Mouse (Mus musculus): ENCODE measurements around the gene Tssc4. TPM values are rescaled to one million over a fixed set of nuclear protein-coding genes. Genes with fewer than 3 reads are reported as not detected.
A peak's percentile ranks its signal among the peaks of the same experiment; 100 is the strongest.

The Tssc4 gene
- polyA plus RNA-seq, 1 experiment from 2014 or later: 82.4 TPM

- Histone ChIP-seq H3K27me3 (no peaks in the 10 kb centered on the region), H3K9ac (no peak overlapping the region), H3K4me1 (replicated peaks) (no peaks in the 10 kb centered on the region), H3K27ac (replicated peaks) (no peak overlapping the region), H3K9me3 (no peaks in the 10 kb centered on the region), H3K4me3 (no peak overlapping the region), H3K4me2 (no peak overlapping the region), H3K36me3 (peaks cover 20% of the 10 kb centered on the region; the same call in 1 of the 2 replicates)
- WGBS: 93% methylated on average over 8 of the region's 8 CpGs
- ATAC-seq (ENCODE audit: low read depth): no peak
Measured at GRCm38 (mm10) chr7:143034519-143035450, 34.3 kb upstream of the Tssc4 start.

- H3K4me2 ChIP-seq: no peak overlapping the region
- H3K27me3 ChIP-seq: no peaks in the 10 kb centered on the region
- peaks cover 20% of the 10 kb centered on the region; the same call in 1 of the 2 replicates for H3K36me3 ChIP-seq
- 80% methylated on average over 3 of the region's 3 CpGs for whole genome bisulfite sequencing
- H3K27ac ChIP-seq (replicated peaks): no peak overlapping the region
- no peak overlapping the region for H3K9ac ChIP-seq
- H3K4me1 ChIP-seq (replicated peaks): 0 out of 2 replicates have a peak, but pooled peaks cover 2% of the 10 kb centered on the region
- ATAC-seq (ENCODE audit: low read depth): no peak
- no peak overlapping the region for H3K4me3 ChIP-seq
- H3K9me3 ChIP-seq: no peaks in the 10 kb centered on the region
Measured at GRCm38 (mm10) chr7:143036787-143037186, 32.3 kb upstream of the Tssc4 start.

GRCm38 (mm10) chr7:143037306-143037705 lies 31.7 kb upstream of the Tssc4 start:
- 93% methylated on average over 4 of the region's 4 CpGs for WGBS
- Histone ChIP-seq H3K9me3 (no peaks in the 10 kb centered on the region), H3K36me3 (peaks cover 20% of the 10 kb centered on the region; the same call in 1 of the 2 replicates), H3K27ac (replicated peaks) (no peak overlapping the region), H3K27me3 (no peaks in the 10 kb centered on the region), H3K4me1 (replicated peaks) (0 out of 2 replicates have a peak, but pooled peaks cover 7% of the 10 kb centered on the region), H3K4me3 (no peak overlapping the region), H3K4me2 (no peak overlapping the region), H3K9ac (no peak overlapping the region)
- no peak for ATAC-seq (ENCODE audit: low read depth)

GRCm38 (mm10) chr7:143038174-143038931 lies 30.7 kb upstream of the Tssc4 start:
- Histone ChIP-seq H3K27me3 (no peaks in the 10 kb centered on the region), H3K9me3 (no peaks in the 10 kb centered on the region), H3K4me1 (replicated peaks) (0 out of 2 replicates have a peak, but pooled peaks cover 7% of the 10 kb centered on the region), H3K27ac (replicated peaks) (no peak overlapping the region), H3K4me2 (no peak overlapping the region), H3K36me3 (peaks cover 16% of the 10 kb centered on the region; the same call in 1 of the 2 replicates), H3K4me3 (no peak overlapping the region), H3K9ac (no peak overlapping the region)
- ATAC-seq (ENCODE audit: low read depth): no peak
- 93% methylated on average over 3 of the region's 3 CpGs for WGBS

GRCm38 (mm10) chr7:143040561-143040960 lies 28.5 kb upstream of the Tssc4 start:
- H3K4me2 ChIP-seq: no peak overlapping the region
- 0 out of 2 replicates have a peak, but pooled peaks cover 7% of the 10 kb centered on the region for H3K4me1 ChIP-seq (replicated peaks)
- no peak for ATAC-seq (ENCODE audit: low read depth)
- H3K9ac ChIP-seq: no peak overlapping the region
- no peaks in the 10 kb centered on the region for H3K9me3 ChIP-seq
- 90% methylated on average over 3 of the region's 3 CpGs for WGBS
- no peak overlapping the region for H3K27ac ChIP-seq (replicated peaks)
- H3K36me3 ChIP-seq: peaks cover 11% of the 10 kb centered on the region; the same call in 1 of the 2 replicates
- H3K27me3 ChIP-seq: no peaks in the 10 kb centered on the region
- H3K4me3 ChIP-seq: no peak overlapping the region

- Histone ChIP-seq H3K4me3 (no peak overlapping the region), H3K4me2 (no peak overlapping the region), H3K36me3 (peaks cover 10% of the 10 kb centered on the region; the same call in 1 of the 2 replicates), H3K27me3 (no peaks in the 10 kb centered on the region), H3K9me3 (no peaks in the 10 kb centered on the region), H3K9ac (no peak overlapping the region), H3K27ac (replicated peaks) (0 out of 2 replicates have a peak overlapping the region, but pooled peaks have one; percentile 9), H3K4me1 (replicated peaks) (0 out of 2 replicates have a peak, but pooled peaks cover 7% of the 10 kb centered on the region)
- 86% methylated on average over 3 of the region's 3 CpGs for WGBS
- ATAC-seq (ENCODE audit: low read depth): no peak
Measured at GRCm38 (mm10) chr7:143041138-143041822, 27.8 kb upstream of the Tssc4 start.

GRCm38 (mm10) chr7:143042089-143042488 lies 27.0 kb upstream of the Tssc4 start:
- H3K27me3 ChIP-seq: no peaks in the 10 kb centered on the region
- no peak overlapping the region for H3K9ac ChIP-seq
- H3K4me2 ChIP-seq: no peak overlapping the region
- 0 out of 2 replicates have a peak, but pooled peaks cover 7% of the 10 kb centered on the region for H3K4me1 ChIP-seq (replicated peaks)
- no peak for ATAC-seq (ENCODE audit: low read depth)
- peak overlapping the region; percentile 23; the same call in 1 of the 2 replicates for H3K27ac ChIP-seq (replicated peaks)
- H3K9me3 ChIP-seq: no peaks in the 10 kb centered on the region
- H3K4me3 ChIP-seq: no peak overlapping the region
- H3K36me3 ChIP-seq: peaks cover 5% of the 10 kb centered on the region; the same call in 1 of the 2 replicates
- 72% methylated on average over 3 of the region's 3 CpGs for WGBS

GRCm38 (mm10) chr7:143042897-143043300 lies 26.1 kb upstream of the Tssc4 start:
- H3K36me3 ChIP-seq: no peaks in the 10 kb centered on the region
- H3K9me3 ChIP-seq: no peaks in the 10 kb centered on the region
- WGBS: 75% methylated on average over 3 of the region's 3 CpGs
- no peaks in the 10 kb centered on the region for H3K27me3 ChIP-seq
- 0 out of 2 replicates have a peak overlapping the region, but pooled peaks have one; percentile 23 for H3K27ac ChIP-seq (replicated peaks)
- no peak for ATAC-seq (ENCODE audit: low read depth)
- no peak overlapping the region for H3K9ac ChIP-seq
- H3K4me3 ChIP-seq: no peak overlapping the region
- 0 out of 2 replicates have a peak, but pooled peaks cover 7% of the 10 kb centered on the region for H3K4me1 ChIP-seq (replicated peaks)
- no peak overlapping the region for H3K4me2 ChIP-seq

GRCm38 (mm10) chr7:143044049-143044825 lies 24.8 kb upstream of the Tssc4 start:
- 88% methylated on average over 2 of the region's 2 CpGs for WGBS
- no peak for ATAC-seq (ENCODE audit: low read depth)
- H3K4me1 ChIP-seq (replicated peaks): 0 out of 2 replicates have a peak, but pooled peaks cover 7% of the 10 kb centered on the region

GRCm38 (mm10) chr7:143044826-143045206 lies 24.2 kb upstream of the Tssc4 start:
- no peaks in the 10 kb centered on the region for H3K27me3 ChIP-seq
- no peak overlapping the region for H3K4me2 ChIP-seq
- no peak for ATAC-seq (ENCODE audit: low read depth)
- no peak overlapping the region for H3K27ac ChIP-seq (replicated peaks)
- 0 out of 2 replicates have a peak, but pooled peaks cover 7% of the 10 kb centered on the region for H3K4me1 ChIP-seq (replicated peaks)
- no peak overlapping the region for H3K4me3 ChIP-seq
- H3K36me3 ChIP-seq: no peaks in the 10 kb centered on the region
- H3K9me3 ChIP-seq: no peaks in the 10 kb centered on the region
- H3K9ac ChIP-seq: no peak overlapping the region

More at GRCm38 (mm10) chr7:143044049-143044825, 24.8 kb upstream of the Tssc4 start:
- Histone ChIP-seq H3K9me3 (no peaks in the 10 kb centered on the region), H3K36me3 (no peaks in the 10 kb centered on the region), H3K27me3 (no peaks in the 10 kb centered on the region), H3K27ac (replicated peaks) (no peak overlapping the region), H3K4me2 (no peak overlapping the region), H3K4me3 (no peak overlapping the region), H3K9ac (no peak overlapping the region)

- no peaks in the 10 kb centered on the region for H3K27me3 ChIP-seq
- no peak overlapping the region for H3K9ac ChIP-seq
- 87% methylated on average over 7 of the region's 7 CpGs for WGBS
- no peak overlapping the region for H3K4me3 ChIP-seq
- no peaks in the 10 kb centered on the region for H3K9me3 ChIP-seq
- no peak overlapping the region for H3K27ac ChIP-seq (replicated peaks)
- 0 out of 2 replicates have a peak, but pooled peaks cover 7% of the 10 kb centered on the region for H3K4me1 ChIP-seq (replicated peaks)
- ATAC-seq (ENCODE audit: low read depth): no peak
- no peak overlapping the region for H3K4me2 ChIP-seq
- no peaks in the 10 kb centered on the region for H3K36me3 ChIP-seq
Measured at GRCm38 (mm10) chr7:143046358-143046757, 22.7 kb upstream of the Tssc4 start.

Data from neural tube, embryonic 13.5 days (tissue).